Mouse (Mus musculus): ENCODE measurements around the gene Ilf3.

Ilf3 gene

GRCm38 (mm10) chr9:21403745-21404144, 36.1 kb downstream of the Ilf3 start:
- DNase-seq (ENCODE audit: low spot score): no peak

- DNase-seq (ENCODE audit: low spot score): no peak
Observed at GRCm38 (mm10) chr9:21405525-21405924, 37.9 kb downstream of the Ilf3 start.

GRCm38 (mm10) chr9:21407951-21408350, 40.3 kb downstream of the Ilf3 start:
- no peak for DNase-seq (ENCODE audit: low spot score)

- no peak for DNase-seq (ENCODE audit: low spot score)
Observed at GRCm38 (mm10) chr9:21408624-21409023, 41.0 kb downstream of the Ilf3 start.

- peak; percentile 61 for DNase-seq (ENCODE audit: low spot score)
Observed at GRCm38 (mm10) chr9:21409592-21410317, 42.1 kb downstream of the Ilf3 start.

- DNase-seq (ENCODE audit: low spot score): peak; percentile 87
Observed at GRCm38 (mm10) chr9:21411669-21412550, 44.2 kb downstream of the Ilf3 start, which contains the start of gene Qtrt1. Gene Qtrt1, plus strand, starts transcription at chr9:21411837.

GRCm38 (mm10) chr9:21417866-21418265, 50.2 kb downstream of the Ilf3 start:
- DNase-seq (ENCODE audit: low spot score): no peak

- DNase-seq (ENCODE audit: low spot score): no peak
Observed at GRCm38 (mm10) chr9:21419646-21420045, 52.0 kb downstream of the Ilf3 start.

- DNase-seq (ENCODE audit: low spot score): peak; percentile 99
Observed at GRCm38 (mm10) chr9:21424631-21425555, 57.2 kb downstream of the Ilf3 start, which contains the start of gene Dnm2. Gene Dnm2, plus strand, starts transcription at chr9:21424908.

- DNase-seq (ENCODE audit: low spot score): no peak
Observed at GRCm38 (mm10) chr9:21425556-21425945, 57.9 kb downstream of the Ilf3 start.

- DNase-seq (ENCODE audit: low spot score): peak; percentile 69
Observed at GRCm38 (mm10) chr9:21426013-21426412, 58.3 kb downstream of the Ilf3 start.

- DNase-seq (ENCODE audit: low spot score): no peak
Observed at GRCm38 (mm10) chr9:21426525-21426924, 58.9 kb downstream of the Ilf3 start.

- DNase-seq (ENCODE audit: low spot score): no peak
Observed at GRCm38 (mm10) chr9:21427773-21428172, 60.1 kb downstream of the Ilf3 start.

GRCm38 (mm10) chr9:21428178-21428577, 60.5 kb downstream of the Ilf3 start:
- no peak for DNase-seq (ENCODE audit: low spot score)

- DNase-seq (ENCODE audit: low spot score): no peak
Observed at GRCm38 (mm10) chr9:21430724-21431123, 63.1 kb downstream of the Ilf3 start.

GRCm38 (mm10) chr9:21432066-21432465, 64.4 kb downstream of the Ilf3 start:
- DNase-seq (ENCODE audit: low spot score): no peak

- no peak for DNase-seq (ENCODE audit: low spot score)
Observed at GRCm38 (mm10) chr9:21433766-21434165, 66.1 kb downstream of the Ilf3 start.

GRCm38 (mm10) chr9:21434410-21434809, 66.7 kb downstream of the Ilf3 start:
- DNase-seq (ENCODE audit: low spot score): no peak

GRCm38 (mm10) chr9:21435777-21436635, 68.3 kb downstream of the Ilf3 start:
- no peak for DNase-seq (ENCODE audit: low spot score)

- no peak for DNase-seq (ENCODE audit: low spot score)
Observed at GRCm38 (mm10) chr9:21437577-21437976, 69.9 kb downstream of the Ilf3 start.

- no peak for DNase-seq (ENCODE audit: low spot score)
Observed at GRCm38 (mm10) chr9:21438219-21438618, 70.5 kb downstream of the Ilf3 start.

Measured in yolk sac, embryonic 10.5 days (tissue).